Mouse (Mus musculus) effector memory CD4-positive, alpha-beta T cell, adult 7 months (primary cell): ENCODE measurements around the gene Idh2. TPM values are rescaled to one million over a fixed set of nuclear protein-coding genes. Genes with fewer than 3 reads are reported as not detected.

ENCODE experiments used
- polyA plus RNA-seq: library from polyadenylated mRNA; unstranded; fragments of 100-300 nt; shearing (Covaris generic); gene quantifications from one replicate; pipeline ENCODE4 v1.2.1, GENCODE M21; 2017

Idh2 gene
- 31.9 TPM for polyA plus RNA-seq

DNA sequence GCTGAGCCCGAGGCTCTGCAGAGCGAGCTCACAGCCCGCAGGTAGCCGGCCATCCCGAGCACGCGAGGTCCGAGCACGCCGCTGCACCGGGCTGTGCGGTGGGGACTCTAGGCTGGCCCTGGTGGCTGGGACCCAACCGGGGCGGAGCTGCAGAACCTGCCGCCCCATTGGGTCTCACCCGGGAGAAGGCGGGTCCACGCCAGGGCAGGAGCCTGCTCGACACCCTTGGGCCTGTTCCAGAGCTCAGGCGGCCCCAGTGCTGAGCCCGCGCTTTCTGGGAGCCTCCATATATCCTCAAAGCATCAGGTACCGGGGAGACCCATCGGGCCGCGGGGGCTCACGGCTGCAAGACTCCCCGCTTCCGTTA lies at the start of gene Idh2:
Idh2 (minus strand) TSS at position 169 of the 367 bp plus-strand sequence.

Other genes with a start within 250 kb of the Idh2 start
- 13.7 TPM for gene Ap3s2, start 194.7 kb downstream of the Idh2 start, polyA plus RNA-seq
- gene Arpin, start 180.0 kb downstream of the Idh2 start, polyA plus RNA-seq: 0.50 TPM
- gene Zfp710, start 90.6 kb downstream of the Idh2 start, polyA plus RNA-seq: 11.4 TPM
- gene Sema4b, start 71.4 kb upstream of the Idh2 start, polyA plus RNA-seq: 3.8 TPM
- gene Cib1, start 117.4 kb upstream of the Idh2 start, polyA plus RNA-seq: 64.2 TPM
- 3.6 TPM for gene Gdpgp1, start 117.5 kb upstream of the Idh2 start, polyA plus RNA-seq
- gene Ttll13, start 131.0 kb upstream of the Idh2 start, polyA plus RNA-seq: 0.95 TPM
- 23.7 TPM for gene Ngrn, start 145.8 kb upstream of the Idh2 start, polyA plus RNA-seq
- 37.8 TPM for gene Vps33b, start 154.3 kb upstream of the Idh2 start, polyA plus RNA-seq
- gene Prc1, start 179.1 kb upstream of the Idh2 start, polyA plus RNA-seq: 9.6 TPM
- 36.5 TPM for gene Rccd1, start 209.1 kb upstream of the Idh2 start, polyA plus RNA-seq
- gene Unc45a, start 225.6 kb upstream of the Idh2 start, polyA plus RNA-seq: 177 TPM
- 1.6 TPM for gene Hddc3, start 227.7 kb upstream of the Idh2 start, polyA plus RNA-seq